Mouse (Mus musculus) kidney, adult 2 months (tissue): Measurements from ENCODE around the gene Cry2.

Experiments
- CTCF ChIP-seq: fragments of 200-500 bp; conservative IDR thresholded peaks from 2 replicates; pipeline ENCODE4 v1.5.1; 2011; ENCODE audit warnings: low read depth, mild to moderate bottlenecking, control low read depth, low read length, moderate library complexity, mixed read lengths; ENCODE audit not compliant: insufficient read depth, insufficient read length
- POLR2A ChIP-seq: fragments of 200-500 bp; IDR thresholded peaks from one replicate; pipeline ENCODE4 v1.6.1; 2011; ENCODE audit warnings: low read depth, low read length, control low read depth

DNA sequence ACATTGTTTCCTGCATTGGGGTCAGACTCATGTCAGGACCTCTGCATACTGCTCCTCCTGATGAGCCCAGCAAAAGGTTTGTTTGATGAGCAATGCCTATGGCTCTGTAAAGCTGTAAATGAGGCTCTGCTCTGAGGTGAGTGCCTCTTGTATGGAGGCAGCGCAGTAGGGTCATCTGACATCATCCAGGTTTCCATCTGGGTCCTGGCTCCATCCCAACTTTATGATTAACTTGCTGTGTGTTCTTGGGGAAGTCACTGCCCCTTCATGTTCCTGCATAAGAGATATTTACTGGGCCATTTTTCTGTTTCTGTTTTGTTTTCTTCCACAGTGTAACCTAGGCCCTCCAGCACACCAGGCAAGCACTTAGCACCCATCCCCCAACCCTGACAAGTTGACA, 36.4 kb downstream of the Cry2 start:
- TF ChIP-seq POLR2A = no peak
- no peak for TF ChIP-seq CTCF
